Mouse (Mus musculus) limb, embryonic 13.5 days (tissue): Measurements from ENCODE around the gene Suv39h2. TPM values are rescaled to one million over a fixed set of nuclear protein-coding genes. Genes with fewer than 3 reads are reported as not detected.

ENCODE experiments used
- ATAC-seq: fragments of 200-750 bp; cut with Nextera tagmentation; 2 replicates; pipeline ENCODE4 v1.8.0; 2017; ENCODE audit warnings: low read depth, moderate number of reproducible peaks, moderate TSS enrichment; ENCODE audit not compliant: low FRiP score
- H3K27ac ChIP-seq: fragments of 300-500 bp; sonication (generic); 2 replicates; pipeline ENCODE4 v1.5.1; 2015; ENCODE audit warnings: inconsistent platforms, mild to moderate bottlenecking, moderate library complexity
- H3K27me3 ChIP-seq: fragments of 300-500 bp; sonication (generic); 2 replicates; pipeline ENCODE4 v1.6.1; 2015; ENCODE audit warnings: mild to moderate bottlenecking, inconsistent platforms
- H3K36me3 ChIP-seq: fragments of 300-500 bp; sonication (generic); 2 replicates; pipeline ENCODE4 v1.6.1; 2015; ENCODE audit warnings: inconsistent platforms, mild to moderate bottlenecking, moderate library complexity
- H3K4me1 ChIP-seq: fragments of 300-500 bp; sonication (generic); 2 replicates; pipeline ENCODE4 v1.6.1; 2015; ENCODE audit warnings: inconsistent platforms
- H3K4me2 ChIP-seq: fragments of 300-500 bp; sonication (generic); replicated peaks from 2 replicates; pipeline ENCODE4 v1.6.1; 2015; ENCODE audit warnings: inconsistent platforms, mild to moderate bottlenecking, moderate library complexity
- H3K4me3 ChIP-seq: fragments of 300-500 bp; sonication (generic); 2 replicates; pipeline ENCODE4 v1.5.1; 2015; ENCODE audit warnings: moderate library complexity, mild to moderate bottlenecking, inconsistent platforms
- H3K9ac ChIP-seq: fragments of 300-500 bp; sonication (generic); 2 replicates; pipeline ENCODE4 v1.6.1; 2015; ENCODE audit warnings: mild to moderate bottlenecking, inconsistent platforms
- H3K9me3 ChIP-seq: fragments of 300-500 bp; sonication (generic); 2 replicates; pipeline ENCODE4 v1.6.1; 2016; ENCODE audit warnings: inconsistent platforms
- WGBS: fragments of 180-500 bp; shearing (Covaris S2); methylation state at CpG from one replicate; pipeline ENCODE4 v1.1.7; 2015; 5-methylcytosine and 5-hydroxymethylcytosine counted together
- polyA plus RNA-seq: library from polyadenylated mRNA; unstranded; fragments of >200 nt; fragmentation: Nextera tagmentation; extraction: Ambion mirVana; gene quantifications from 2 replicates; pipeline ENCODE4 v1.2.1, GENCODE M21; 2015

Suv39h2 gene
- polyA plus RNA-seq, 1 experiment from 2014 or later, result 20.8 TPM

DNA sequence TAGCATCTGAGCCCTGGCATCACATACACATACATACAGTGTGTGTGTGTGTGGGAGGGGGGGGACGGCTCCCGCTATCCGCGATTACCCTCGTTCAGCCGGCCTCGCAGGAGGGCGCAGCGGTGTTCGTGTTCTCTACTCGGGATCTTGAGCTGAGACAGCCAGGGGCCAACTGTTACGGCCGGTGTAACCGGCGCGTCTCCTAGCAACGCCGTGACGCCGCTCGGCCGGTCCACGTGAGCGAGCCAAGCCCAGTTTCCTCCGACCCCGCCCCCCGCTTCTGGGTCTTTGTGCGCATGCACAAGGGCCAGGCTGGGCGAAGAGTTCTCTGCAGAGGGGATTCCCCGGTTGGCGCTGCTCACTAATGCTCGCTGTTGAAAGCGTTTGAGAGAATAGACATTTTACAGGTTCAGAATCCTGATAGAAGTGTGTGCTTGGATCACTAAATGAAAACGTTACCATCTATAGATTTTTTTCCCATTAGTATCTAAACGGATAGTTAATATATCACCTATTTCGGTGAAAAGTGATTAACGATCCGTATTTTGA, 55.9 kb downstream of the Suv39h2 start:
- Histone ChIP-seq H3K9ac (peak overlapping the region; percentile 58), H3K36me3 (no peaks in the 10 kb centered on the region), H3K9me3 (no peaks in the 10 kb centered on the region), H3K27me3 (peaks cover 25% of the 10 kb centered on the region), H3K4me3 (peak overlapping the region; percentile 58), H3K4me1 (peaks cover 9% of the 10 kb centered on the region), H3K4me2 (peak overlapping the region; percentile 74), H3K27ac (no peak overlapping the region)
- ATAC-seq, result peak; percentile 96
- WGBS, result 1% methylated on average over 38 of the region's 38 CpGs

DNA sequence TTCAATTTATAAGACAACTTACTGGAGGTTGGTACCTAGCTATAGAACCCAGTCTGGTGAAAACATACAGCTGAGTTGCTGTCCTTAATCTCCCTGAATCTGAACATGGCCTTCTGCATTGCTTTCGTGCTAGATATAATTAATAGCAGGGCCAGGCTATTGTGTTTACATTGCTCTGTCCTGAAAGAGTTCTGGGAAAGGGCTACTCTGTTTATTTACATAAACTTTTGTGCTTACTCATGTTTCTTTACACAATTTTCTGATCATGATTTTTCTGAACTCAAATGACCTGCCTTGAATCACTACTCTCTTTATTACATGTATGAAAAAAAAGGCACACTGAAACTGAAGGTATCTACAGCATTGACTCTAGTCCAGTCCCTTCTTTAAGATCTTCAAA, 59.2 kb downstream of the Suv39h2 start:
- Histone ChIP-seq H3K36me3 (no peaks in the 10 kb centered on the region), H3K27me3 (peaks cover 25% of the 10 kb centered on the region), H3K4me2 (no peak overlapping the region), H3K9me3 (no peaks in the 10 kb centered on the region), H3K4me3 (no peak overlapping the region), H3K27ac (no peak overlapping the region), H3K9ac (no peak overlapping the region), H3K4me1 (peaks cover 4% of the 10 kb centered on the region; the same call in 1 of the 2 replicates)
- no peak for ATAC-seq
- WGBS, result 63% methylated on average over 1 of the region's 1 CpGs

DNA sequence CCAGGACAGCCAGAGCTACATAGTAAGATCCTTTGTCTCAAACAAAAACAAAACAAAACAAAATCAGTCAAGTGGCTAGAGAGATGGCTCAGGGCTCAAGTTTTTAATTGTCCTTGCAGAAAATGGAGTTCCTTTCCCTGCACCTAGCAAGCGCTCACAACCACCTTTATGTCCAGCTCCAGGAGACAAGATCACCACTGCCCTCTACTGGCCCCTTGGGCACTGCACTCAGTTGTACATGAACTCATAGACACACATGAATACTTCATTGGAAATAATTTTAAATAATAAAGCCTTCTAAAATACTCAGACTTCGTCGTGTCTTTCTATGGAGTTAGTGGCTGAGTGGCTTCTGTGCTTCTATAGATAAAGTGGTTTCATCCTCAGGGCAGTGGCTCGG, 60.6 kb downstream of the Suv39h2 start:
- Histone ChIP-seq H3K27ac (no peak overlapping the region), H3K27me3 (peaks cover 25% of the 10 kb centered on the region), H3K4me2 (no peak overlapping the region), H3K9ac (no peak overlapping the region), H3K36me3 (no peaks in the 10 kb centered on the region), H3K4me1 (peaks cover 4% of the 10 kb centered on the region; the same call in 1 of the 2 replicates), H3K9me3 (no peaks in the 10 kb centered on the region), H3K4me3 (no peak overlapping the region)
- no peak for ATAC-seq
- 39% methylated on average over 4 of the region's 4 CpGs for WGBS

DNA sequence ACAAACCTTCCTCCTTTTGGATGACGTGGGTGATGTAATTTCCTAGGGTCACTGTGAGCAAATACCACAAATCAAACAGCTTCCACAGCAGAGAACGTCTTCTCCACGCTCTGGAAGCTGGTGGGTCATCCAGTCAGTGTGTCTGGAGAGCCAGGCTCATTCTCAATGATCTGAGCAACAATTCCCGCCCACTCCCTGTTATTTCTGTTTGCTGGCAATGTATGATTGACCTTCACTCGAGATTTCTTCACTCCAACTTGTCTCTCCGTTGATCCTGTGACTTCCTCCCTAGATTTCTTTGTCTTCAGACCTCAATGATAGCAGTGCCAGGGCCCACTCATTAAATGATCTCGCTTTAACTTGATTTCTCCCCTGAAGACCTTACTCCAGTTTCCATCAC, 67.1 kb downstream of the Suv39h2 start:
- no peaks in the 10 kb centered on the region for H3K4me1 ChIP-seq
- no peaks in the 10 kb centered on the region for H3K36me3 ChIP-seq
- no peak overlapping the region for H3K4me2 ChIP-seq
- WGBS, result 78% methylated on average over 7 of the region's 7 CpGs
- H3K27ac ChIP-seq, result no peak overlapping the region
- H3K4me3 ChIP-seq, result no peak overlapping the region
- no peaks in the 10 kb centered on the region for H3K27me3 ChIP-seq
- no peaks in the 10 kb centered on the region for H3K9me3 ChIP-seq
- H3K9ac ChIP-seq, result no peak overlapping the region
- ATAC-seq, result no peak

DNA sequence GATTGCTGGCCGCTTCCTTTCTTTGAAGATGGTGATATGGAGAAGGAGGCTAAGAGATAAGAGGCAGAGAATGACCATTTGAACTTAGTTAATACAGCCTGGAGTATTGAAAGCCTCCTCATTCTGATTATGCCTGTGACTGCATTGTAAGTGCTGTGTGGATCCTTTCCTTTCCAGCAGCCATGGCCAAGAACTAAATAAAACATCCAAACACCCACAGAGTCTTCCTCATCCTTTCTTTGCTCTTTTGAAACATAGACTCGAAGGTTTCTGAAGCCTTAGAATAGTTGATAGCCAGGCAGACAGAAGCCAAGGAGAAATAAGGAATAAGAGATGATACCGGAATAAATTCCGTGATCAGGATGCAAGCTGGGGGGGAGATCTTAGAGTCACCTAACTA, 68.8 kb downstream of the Suv39h2 start:
- no peaks in the 10 kb centered on the region for H3K36me3 ChIP-seq
- ATAC-seq, result no peak
- 77% methylated on average over 4 of the region's 4 CpGs for WGBS

More for the DNA sequence above, 68.8 kb downstream of the Suv39h2 start:
- no peak overlapping the region for H3K27ac ChIP-seq
- H3K4me3 ChIP-seq, result no peak overlapping the region
- H3K27me3 ChIP-seq, result no peaks in the 10 kb centered on the region
- H3K4me1 ChIP-seq, result no peaks in the 10 kb centered on the region
- no peak overlapping the region for H3K4me2 ChIP-seq
- H3K9me3 ChIP-seq, result no peaks in the 10 kb centered on the region
- no peak overlapping the region for H3K9ac ChIP-seq

Other genes with a start within 250 kb of the Suv39h2 start
- gene Nmt2, start 190.8 kb downstream of the Suv39h2 start, polyA plus RNA-seq, result 42.0 and 42.1 TPM in 2 replicates
- 19.3 and 19.7 TPM in 2 replicates for gene Rpp38, start 142.4 kb downstream of the Suv39h2 start, polyA plus RNA-seq
- gene Acbd7, start 138.9 kb downstream of the Suv39h2 start, polyA plus RNA-seq, result 0.31 and 0.54 TPM in 2 replicates
- 0.11 and 0.15 TPM in 2 replicates for gene Olah, start 77.8 kb downstream of the Suv39h2 start, polyA plus RNA-seq
- gene Meig1, start 52.4 kb downstream of the Suv39h2 start, polyA plus RNA-seq, result not detected in 2 replicates
- gene Dclre1c, start 50.9 kb downstream of the Suv39h2 start, polyA plus RNA-seq, result 7.7 TPM in 2 replicates
- 5.4 and 5.6 TPM in 2 replicates for gene Gm45902, start 37.8 kb upstream of the Suv39h2 start, polyA plus RNA-seq
- 106 and 109 TPM in 2 replicates for gene Hspa14, start 37.8 kb upstream of the Suv39h2 start, polyA plus RNA-seq
- gene Cdnf, start 38.0 kb upstream of the Suv39h2 start, polyA plus RNA-seq, result 0.10 and 0.17 TPM in 2 replicates
- gene Fam107b, start 95.5 kb upstream of the Suv39h2 start, polyA plus RNA-seq, result 32.8 and 34.9 TPM in 2 replicates